Mouse (Mus musculus): ENCODE data around the gene Dbp.

Gene Dbp

GRCm38 (mm10) chr7:45711316-45712021 lies 6.6 kb downstream of the Dbp start:
- no peak for DNase-seq (ENCODE audit: low spot score in 2 of 2)

GRCm38 (mm10) chr7:45712022-45712757 lies 7.3 kb downstream of the Dbp start:
- no peak for DNase-seq (ENCODE audit: low spot score in 2 of 2)

GRCm38 (mm10) chr7:45713396-45713795 lies 8.5 kb downstream of the Dbp start:
- DNase-seq (ENCODE audit: low spot score in 2 of 2): no peak

- no peak for DNase-seq (ENCODE audit: low spot score in 2 of 2)
These were observed 9.1 kb downstream of the Dbp start for GRCm38 (mm10) chr7:45713881-45714520.

- DNase-seq (ENCODE audit: low spot score in 2 of 2): no peak
These were observed 9.8 kb downstream of the Dbp start for GRCm38 (mm10) chr7:45714630-45715089.

- DNase-seq (ENCODE audit: low spot score in 2 of 2): peak; percentile 98
These were observed 10.3 kb downstream of the Dbp start, which contains the start of gene Rpl18 for GRCm38 (mm10) chr7:45715090-45715708. Gene Rpl18, plus strand, starts transcription at chr7:45715457.

- no peak for DNase-seq (ENCODE audit: low spot score in 2 of 2)
These were observed 11.0 kb downstream of the Dbp start for GRCm38 (mm10) chr7:45715741-45716459.

GRCm38 (mm10) chr7:45716460-45716857 lies 11.6 kb downstream of the Dbp start:
- no peak for DNase-seq (ENCODE audit: low spot score in 2 of 2)

- DNase-seq (ENCODE audit: low spot score in 2 of 2): no peak
These were observed 12.3 kb downstream of the Dbp start for GRCm38 (mm10) chr7:45716952-45717917.

- peak; percentile 98 to 99 for DNase-seq (ENCODE audit: low spot score in 2 of 2)
These were observed 13.0 kb downstream of the Dbp start, which contains the start of gene Sphk2 for GRCm38 (mm10) chr7:45717918-45718297. Gene Sphk2, minus strand, starts transcription at chr7:45718002.

- no peak for DNase-seq (ENCODE audit: low spot score in 2 of 2)
These were observed 13.4 kb downstream of the Dbp start for GRCm38 (mm10) chr7:45718331-45718730.

GRCm38 (mm10) chr7:45719180-45719579 lies 14.3 kb downstream of the Dbp start:
- DNase-seq (ENCODE audit: low spot score in 2 of 2): no peak

GRCm38 (mm10) chr7:45719738-45720412 lies 15.0 kb downstream of the Dbp start:
- DNase-seq (ENCODE audit: low spot score in 2 of 2): no peak

GRCm38 (mm10) chr7:45720413-45721233 lies 15.7 kb downstream of the Dbp start, which contains the start of gene Fam83e:
Gene Fam83e, plus strand, starts transcription at chr7:45721212.
- no peak for DNase-seq (ENCODE audit: low spot score in 2 of 2)

- DNase-seq (ENCODE audit: low spot score in 2 of 2): no peak
These were observed 16.3 kb downstream of the Dbp start for GRCm38 (mm10) chr7:45721234-45721571.

GRCm38 (mm10) chr7:45721642-45722347 lies 16.9 kb downstream of the Dbp start:
- DNase-seq (ENCODE audit: low spot score in 2 of 2): no peak

GRCm38 (mm10) chr7:45722348-45722713 lies 17.4 kb downstream of the Dbp start:
- DNase-seq (ENCODE audit: low spot score in 2 of 2): no peak

GRCm38 (mm10) chr7:45723301-45723700 lies 18.4 kb downstream of the Dbp start:
- DNase-seq (ENCODE audit: low spot score in 2 of 2): no peak

Measured in right cerebral cortex, postnatal 36 days (tissue).